Mouse (Mus musculus) stomach, adult 2 months (tissue): ENCODE results near the gene Mrps18c. TPM values are rescaled to one million over a fixed set of nuclear protein-coding genes. Genes with fewer than 3 reads are reported as not detected.

Experiments used
- polyA plus RNA-seq: library from polyadenylated mRNA; depleted of rRNA; stranded (reverse); fragments of >200 nt; gene quantifications from 2 replicates; pipeline ENCODE4 v1.2.3, GENCODE M21; 2012; rRNA removed

Gene Mrps18c
- polyA plus RNA-seq: 4.3 and 5.3 TPM in 2 replicates

GRCm38 (mm10) chr5:100798165-100798860, at the start of gene Mrps18c, which contains the start of gene Helq:
Gene Mrps18c (plus strand): TSS chr5:100798627.
Gene Helq (minus strand): TSS chr5:100798598.

GRCm38 (mm10) chr5:100820483-100821184, 22.2 kb downstream of the Mrps18c start, which contains the start of gene Abraxas1:
Gene Abraxas1 (minus strand): TSS chr5:100820965.

GRCm38 (mm10) chr5:100845485-100845847, 47.0 kb downstream of the Mrps18c start, which contains the start of gene Gpat3:
Gene Gpat3 (plus strand): TSS chr5:100845713.

Other genes starting within 250 kb of the Mrps18c start
- gene Plac8, start 226.4 kb upstream of the Mrps18c start, polyA plus RNA-seq: 115 and 151 TPM in 2 replicates
- 53.1 and 141 TPM in 2 replicates for gene Coq2, start 123.5 kb upstream of the Mrps18c start, polyA plus RNA-seq
- gene Hpse, start 78.9 kb upstream of the Mrps18c start, polyA plus RNA-seq: 2.9 and 10.1 TPM in 2 replicates
- gene Helq, start within 50 bp of the Mrps18c start, polyA plus RNA-seq: 1.4 and 2.2 TPM in 2 replicates
- gene Abraxas1, start 22.3 kb downstream of the Mrps18c start, polyA plus RNA-seq: 0.35 and 1.1 TPM in 2 replicates
- 0.64 and 0.88 TPM in 2 replicates for gene Gpat3, start 47.1 kb downstream of the Mrps18c start, polyA plus RNA-seq